Mouse (Mus musculus): Measurements from ENCODE around the gene Enoph1. TPM values are rescaled to one million over a fixed set of nuclear protein-coding genes. Genes with fewer than 3 reads are reported as not detected.

Enoph1 gene
- polyA plus RNA-seq, 1 experiment from 2014 or later = 57.6 TPM

Other genes with a start within 250 kb of the Enoph1 start
- 0.64 and 0.86 TPM in 2 replicates for gene Vamp9, start 133.7 kb upstream of the Enoph1 start, polyA plus RNA-seq (2015; fragmentation: Nextera tagmentation; extraction: Ambion mirVana)
- gene Hnrnpd, start 61.0 kb upstream of the Enoph1 start, polyA plus RNA-seq (2015; fragmentation: Nextera tagmentation; extraction: Ambion mirVana) = 242 and 245 TPM in 2 replicates
- 2.3 and 4.5 TPM in 2 replicates for gene 4930524J08Rik, start 60.9 kb upstream of the Enoph1 start, polyA plus RNA-seq (2015; fragmentation: Nextera tagmentation; extraction: Ambion mirVana)
- gene Hnrnpdl, start 321 bp upstream of the Enoph1 start, polyA plus RNA-seq (2015; fragmentation: Nextera tagmentation; extraction: Ambion mirVana) = 256 and 258 TPM in 2 replicates
- 31.8 and 32.1 TPM in 2 replicates for gene Tmem150c, start 119.8 kb downstream of the Enoph1 start, polyA plus RNA-seq (2015; fragmentation: Nextera tagmentation; extraction: Ambion mirVana)